Mouse (Mus musculus): ENCODE data around the gene Adamts6. TPM values are rescaled to one million over a fixed set of nuclear protein-coding genes. Genes with fewer than 3 reads are reported as not detected.

The Adamts6 gene
- polyA plus RNA-seq, 1 experiment from 2014 or later, result 4.5 TPM

- no peaks in the 10 kb centered on the region for H3K36me3 ChIP-seq (ENCODE audit: insufficient read depth)
- no peak overlapping the region for H3K9ac ChIP-seq
- WGBS, result 35% methylated on average over 8 of the region's 8 CpGs
- H3K4me1 ChIP-seq (ENCODE audit: insufficient read depth), result peaks cover 3% of the 10 kb centered on the region; the same call in 1 of the 2 replicates
- H3K27me3 ChIP-seq (ENCODE audit: insufficient read depth, low read length), result no peaks in the 10 kb centered on the region
- ATAC-seq (ENCODE audit: insufficient read depth), result no peak
- no peaks in the 10 kb centered on the region for H3K9me3 ChIP-seq (ENCODE audit: low read depth, low read length)
- no peak overlapping the region for H3K27ac ChIP-seq (ENCODE audit: low read depth)
- H3K4me2 ChIP-seq, result no peak overlapping the region
- TF ChIP-seq CTCF (IDR thresholded peaks at IDR 0.05; ENCODE audit: low read depth), result no peak
- peak; percentile 23 for DNase-seq
- H3K4me3 ChIP-seq (ENCODE audit: low read depth, low read length), result no peak overlapping the region
Observed at GRCm38 (mm10) chr13:104493466-104493993, 205.9 kb downstream of the Adamts6 start.

GRCm38 (mm10) chr13:104494200-104494873 lies 206.7 kb downstream of the Adamts6 start:
- no peak overlapping the region for H3K4me3 ChIP-seq (ENCODE audit: low read depth, low read length)
- peaks cover 3% of the 10 kb centered on the region; the same call in 1 of the 2 replicates for H3K4me1 ChIP-seq (ENCODE audit: insufficient read depth)
- no peak overlapping the region for H3K27ac ChIP-seq (ENCODE audit: low read depth)
- ATAC-seq (ENCODE audit: insufficient read depth) (no peak), DNase-seq (no peak)
- no peak overlapping the region for H3K4me2 ChIP-seq
- no peaks in the 10 kb centered on the region for H3K9me3 ChIP-seq (ENCODE audit: low read depth, low read length)
- no peak overlapping the region for H3K9ac ChIP-seq
- H3K27me3 ChIP-seq (ENCODE audit: insufficient read depth, low read length), result no peaks in the 10 kb centered on the region
- WGBS, result 58% methylated on average over 8 of the region's 8 CpGs
- no peak for TF ChIP-seq CTCF (IDR thresholded peaks at IDR 0.05; ENCODE audit: low read depth)
- no peaks in the 10 kb centered on the region for H3K36me3 ChIP-seq (ENCODE audit: insufficient read depth)

- ATAC-seq (ENCODE audit: insufficient read depth), result no peak
- H3K4me3 ChIP-seq (ENCODE audit: low read depth, low read length), result no peak overlapping the region
- no peak for TF ChIP-seq CTCF (IDR thresholded peaks at IDR 0.05; ENCODE audit: low read depth)
- no peak overlapping the region for H3K9ac ChIP-seq
- H3K4me2 ChIP-seq, result no peak overlapping the region
- no peak overlapping the region for H3K27ac ChIP-seq (ENCODE audit: low read depth)
- H3K9me3 ChIP-seq (ENCODE audit: low read depth, low read length), result no peaks in the 10 kb centered on the region
- H3K4me1 ChIP-seq (ENCODE audit: insufficient read depth), result no peaks in the 10 kb centered on the region
- no peaks in the 10 kb centered on the region for H3K36me3 ChIP-seq (ENCODE audit: insufficient read depth)
- H3K27me3 ChIP-seq (ENCODE audit: insufficient read depth, low read length), result no peaks in the 10 kb centered on the region
- no peak for DNase-seq
- WGBS, result 69% methylated on average over 3 of the region's 3 CpGs
Observed at GRCm38 (mm10) chr13:104497592-104497991, 210.0 kb downstream of the Adamts6 start.

GRCm38 (mm10) chr13:104498669-104499068 lies 211.0 kb downstream of the Adamts6 start:
- Histone ChIP-seq H3K4me2 (no peak overlapping the region), H3K9ac (no peak overlapping the region), H3K27ac (ENCODE audit: low read depth) (no peak overlapping the region), H3K4me3 (ENCODE audit: low read depth, low read length) (no peak overlapping the region), H3K27me3 (ENCODE audit: insufficient read depth, low read length) (no peaks in the 10 kb centered on the region), H3K9me3 (ENCODE audit: low read depth, low read length) (no peaks in the 10 kb centered on the region), H3K36me3 (ENCODE audit: insufficient read depth) (no peaks in the 10 kb centered on the region), H3K4me1 (ENCODE audit: insufficient read depth) (no peaks in the 10 kb centered on the region)
- WGBS, result 94% methylated on average over 6 of the region's 6 CpGs
- no peak for TF ChIP-seq CTCF (IDR thresholded peaks at IDR 0.05; ENCODE audit: low read depth)
- no peak for DNase-seq
- ATAC-seq (ENCODE audit: insufficient read depth), result no peak

- ATAC-seq (ENCODE audit: insufficient read depth), result no peak
- WGBS, result 77% methylated on average over 9 of the region's 9 CpGs
- no peak for TF ChIP-seq CTCF (IDR thresholded peaks at IDR 0.05; ENCODE audit: low read depth)
- H3K4me3 ChIP-seq (ENCODE audit: low read depth, low read length), result no peak overlapping the region
- no peak for DNase-seq
- no peak overlapping the region for H3K27ac ChIP-seq (ENCODE audit: low read depth)
- no peaks in the 10 kb centered on the region for H3K36me3 ChIP-seq (ENCODE audit: insufficient read depth)
- no peaks in the 10 kb centered on the region for H3K4me1 ChIP-seq (ENCODE audit: insufficient read depth)
- H3K27me3 ChIP-seq (ENCODE audit: insufficient read depth, low read length), result no peaks in the 10 kb centered on the region
- H3K9ac ChIP-seq, result no peak overlapping the region
- H3K4me2 ChIP-seq, result no peak overlapping the region
- no peaks in the 10 kb centered on the region for H3K9me3 ChIP-seq (ENCODE audit: low read depth, low read length)
Observed at GRCm38 (mm10) chr13:104499116-104500040, 211.7 kb downstream of the Adamts6 start.

GRCm38 (mm10) chr13:104502406-104502805 lies 214.8 kb downstream of the Adamts6 start:
- Histone ChIP-seq H3K4me1 (ENCODE audit: insufficient read depth) (no peaks in the 10 kb centered on the region), H3K4me3 (ENCODE audit: low read depth, low read length) (no peak overlapping the region), H3K27me3 (ENCODE audit: insufficient read depth, low read length) (no peaks in the 10 kb centered on the region), H3K4me2 (no peak overlapping the region), H3K9ac (no peak overlapping the region), H3K27ac (ENCODE audit: low read depth) (no peak overlapping the region), H3K9me3 (ENCODE audit: low read depth, low read length) (no peaks in the 10 kb centered on the region), H3K36me3 (ENCODE audit: insufficient read depth) (no peaks in the 10 kb centered on the region)
- ATAC-seq (ENCODE audit: insufficient read depth) (no peak), DNase-seq (no peak)
- no peak for TF ChIP-seq CTCF (IDR thresholded peaks at IDR 0.05; ENCODE audit: low read depth)
- WGBS, result 91% methylated on average over 7 of the region's 7 CpGs

- 70% methylated on average over 1 of the region's 1 CpGs for WGBS
- no peak for TF ChIP-seq CTCF (IDR thresholded peaks at IDR 0.05; ENCODE audit: low read depth)
- Histone ChIP-seq H3K27ac (ENCODE audit: low read depth) (no peak overlapping the region), H3K4me1 (ENCODE audit: insufficient read depth) (no peaks in the 10 kb centered on the region), H3K4me3 (ENCODE audit: low read depth, low read length) (no peak overlapping the region), H3K9ac (no peak overlapping the region), H3K4me2 (no peak overlapping the region), H3K9me3 (ENCODE audit: low read depth, low read length) (no peaks in the 10 kb centered on the region), H3K27me3 (ENCODE audit: insufficient read depth, low read length) (no peaks in the 10 kb centered on the region), H3K36me3 (ENCODE audit: insufficient read depth) (no peaks in the 10 kb centered on the region)
- DNase-seq (no peak), ATAC-seq (ENCODE audit: insufficient read depth) (no peak)
Observed at GRCm38 (mm10) chr13:104504043-104504442, 216.4 kb downstream of the Adamts6 start.
